Mouse (Mus musculus) Patski (cell line): ENCODE results near the gene Ccdc184. TPM values are rescaled to one million over a fixed set of nuclear protein-coding genes. Genes with fewer than 3 reads are reported as not detected.

Experiments
- ATAC-seq: fragments of 100-300 bp; one replicate; pipeline ENCODE4 v1.8.0; 2021
- CTCF ChIA-PET: fragments of 350-600 bp; sonication (Branson Sonifier 250); formaldehyde crosslinking; loops from one replicate; lab custom pipeline; 2022; ENCODE audit warnings: inconsistent platforms; lab: Charles Lee
- POLR2A ChIA-PET: fragments of 350-600 bp; sonication (Branson Sonifier 250); formaldehyde crosslinking; loops from one replicate; lab custom pipeline; 2022; ENCODE audit warnings: antibody characterized with exemption, inconsistent platforms; lab: Charles Lee
- DNase-seq: peaks from one replicate; pipeline ENCODE4 v3.0.0-alpha.2; 2011; ENCODE audit warnings: low read depth, low spot score
- H3K27me3 ChIP-seq: fragments of 371-371 bp; one replicate; pipeline ENCODE4 v1.5.1; 2021
- CTCF ChIP-seq: fragments of 100-300 bp; IDR thresholded peaks from one replicate; pipeline ENCODE4 v1.5.1; 2021
- in situ Hi-C: fragments of 300-500 bp; cut with MboI; formaldehyde crosslinking; loops from 3 replicates; pipeline ENCODE4 v1.11.1; 2018; ENCODE audit warnings: low pct_unique_long_range_greater_than_20kb, mixed read lengths
- polyA plus RNA-seq: library from polyadenylated mRNA; unstranded; gene quantifications from one replicate; pipeline ENCODE4 v1.2.3, GENCODE M21; 2021

Ccdc184 gene
- polyA plus RNA-seq, 1 experiment from 2014 or later = not detected

GRCm38 (mm10) chr15:98154146-98154545 lies 12.8 kb upstream of the Ccdc184 start:
- ChIA-PET POLR2A (no interaction called here), CTCF (no interaction called here)
- H3K27me3 ChIP-seq = no peaks in the 10 kb centered on the region
- ATAC-seq = no peak
- in situ Hi-C loops = loop anchor here (5.0 to 25.0 kb wide), 3 partner anchors 62 to 292 kb away; partner anchors contain the start of genes Pfkm and Senp1
- no peak for DNase-seq
- no peak for TF ChIP-seq CTCF

DNA sequence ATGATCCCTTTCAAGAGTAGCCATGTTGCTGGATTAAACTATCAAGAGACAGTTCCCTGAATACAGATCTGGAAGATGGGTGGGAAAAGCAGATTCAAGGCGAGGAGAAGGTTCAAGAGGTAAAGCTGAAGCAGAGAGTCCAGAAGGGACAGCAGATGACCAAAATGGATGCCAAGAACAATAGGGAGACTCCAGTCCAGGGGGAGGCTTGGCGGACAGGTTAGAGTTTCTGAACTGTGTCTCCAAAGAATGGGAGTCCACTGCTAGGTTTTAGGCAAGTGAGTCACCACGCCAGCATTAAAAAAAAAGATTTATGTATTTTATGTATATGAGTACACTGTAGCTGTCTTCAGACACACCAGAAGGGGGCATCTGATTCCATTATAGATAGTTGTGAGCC lies 12.3 kb upstream of the Ccdc184 start:
- ATAC-seq = no peak
- CTCF ChIA-PET = interaction anchor here (1.5 kb wide), 1 partner anchor 18 kb away, joined by 3 read pairs; no protein-coding TSS in a partner anchor
- no peak for TF ChIP-seq CTCF
- in situ Hi-C loops = loop anchor here (5.0 to 25.0 kb wide), 3 partner anchors 62 to 292 kb away; partner anchors contain the start of genes Pfkm and Senp1
- POLR2A ChIA-PET = no interaction called here
- no peak for DNase-seq
- H3K27me3 ChIP-seq = no peaks in the 10 kb centered on the region

DNA sequence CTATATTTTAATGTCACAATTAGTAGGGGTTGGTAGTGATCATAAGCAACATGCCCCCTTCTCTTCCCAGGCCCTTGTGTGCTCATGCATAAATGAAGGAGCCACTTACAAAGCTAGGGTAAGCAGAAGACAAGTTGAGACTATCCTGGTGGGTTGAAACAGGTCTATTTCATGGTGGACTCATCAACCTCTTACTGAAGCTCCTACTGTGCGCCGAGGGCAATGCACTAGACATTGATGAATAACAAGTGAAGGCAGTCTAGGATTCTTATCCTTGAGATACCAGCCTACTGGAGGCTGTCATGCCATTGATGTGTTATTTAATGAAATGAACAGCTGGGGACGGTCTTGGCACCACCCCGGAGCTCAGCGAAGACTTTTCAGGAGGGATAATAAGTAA lies 11.7 kb upstream of the Ccdc184 start:
- DNase-seq (no peak), ATAC-seq (no peak)
- POLR2A ChIA-PET = no interaction called here
- CTCF ChIA-PET = interaction anchor here (1.5 kb wide), 1 partner anchor 19 kb away, joined by 3 read pairs; no protein-coding TSS in a partner anchor
- no peak for TF ChIP-seq CTCF
- no peaks in the 10 kb centered on the region for H3K27me3 ChIP-seq
- in situ Hi-C loops = loop anchor here (25.0 kb wide), 1 partner anchor 293 kb away; no protein-coding TSS in a partner anchor

DNA sequence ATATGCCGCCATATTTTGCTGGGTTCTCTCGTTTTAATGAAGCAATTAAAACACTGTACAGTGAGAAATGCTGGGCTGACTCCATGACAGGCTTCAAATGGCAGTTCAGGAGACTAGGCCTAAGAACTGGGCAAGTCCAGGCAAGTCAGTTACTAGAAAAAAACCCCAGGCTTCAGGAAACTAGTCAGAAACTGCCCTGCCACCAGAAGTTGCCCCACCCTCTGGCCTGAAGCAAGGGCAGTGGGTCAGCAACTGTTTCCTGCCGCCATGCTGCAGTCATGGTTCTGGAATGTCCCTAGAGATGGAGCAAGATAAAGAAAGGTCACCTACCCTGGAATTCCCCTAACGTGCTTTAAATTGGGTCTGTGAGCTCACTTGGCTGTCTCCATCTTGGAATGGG lies 11.0 kb upstream of the Ccdc184 start:
- in situ Hi-C loops = loop anchor here (25.0 kb wide), 1 partner anchor 294 kb away; no protein-coding TSS in a partner anchor
- ATAC-seq (no peak), DNase-seq (no peak)
- CTCF ChIA-PET = interaction anchor here (0.7 to 1.5 kb wide), 2 partner anchors 18 to 20 kb away, joined by 3 read pairs; no protein-coding TSS in a partner anchor
- TF ChIP-seq CTCF = no peak
- POLR2A ChIA-PET = no interaction called here
- no peaks in the 10 kb centered on the region for H3K27me3 ChIP-seq

GRCm38 (mm10) chr15:98157253-98157652 lies 9.7 kb upstream of the Ccdc184 start:
- no peaks in the 10 kb centered on the region for H3K27me3 ChIP-seq
- DNase-seq (no peak), ATAC-seq (no peak)
- no peak for TF ChIP-seq CTCF
- CTCF ChIA-PET = no interaction called here
- POLR2A ChIA-PET = interaction anchor here (0.6 kb wide), 1 partner anchor 13 kb away, joined by 3 read pairs; no protein-coding TSS in a partner anchor
- in situ Hi-C loops = loop anchor here (25.0 kb wide), 1 partner anchor 295 kb away; no protein-coding TSS in a partner anchor

- DNase-seq = no peak
- TF ChIP-seq CTCF = no peak
- ATAC-seq = no peak
- in situ Hi-C loops = loop anchor here (25.0 kb wide), 1 partner anchor 299 kb away; no protein-coding TSS in a partner anchor
- no peaks in the 10 kb centered on the region for H3K27me3 ChIP-seq
- CTCF ChIA-PET = interaction anchor here (1.0 to 2.1 kb wide), 3 partner anchors 12 to 20 kb away, joined by 3 to 6 read pairs (median 4); no protein-coding TSS in a partner anchor
- POLR2A ChIA-PET = interaction anchor here (0.7 kb wide), 1 partner anchor 484 kb away, joined by 3 read pairs; no protein-coding TSS in a partner anchor
Observed at GRCm38 (mm10) chr15:98161026-98161805, 5.7 kb upstream of the Ccdc184 start.

- no peak for TF ChIP-seq CTCF
- CTCF ChIA-PET = interaction anchor here (1.6 to 2.1 kb wide), 2 partner anchors 11 to 18 kb away, joined by 4 to 6 read pairs; no protein-coding TSS in a partner anchor
- in situ Hi-C loops = loop anchor here (25.0 kb wide), 1 partner anchor 300 kb away; no protein-coding TSS in a partner anchor
- no peak for ATAC-seq
- DNase-seq = no peak
- POLR2A ChIA-PET = no interaction called here
- H3K27me3 ChIP-seq = no peaks in the 10 kb centered on the region
Observed at GRCm38 (mm10) chr15:98162561-98162960, 4.4 kb upstream of the Ccdc184 start.

DNA sequence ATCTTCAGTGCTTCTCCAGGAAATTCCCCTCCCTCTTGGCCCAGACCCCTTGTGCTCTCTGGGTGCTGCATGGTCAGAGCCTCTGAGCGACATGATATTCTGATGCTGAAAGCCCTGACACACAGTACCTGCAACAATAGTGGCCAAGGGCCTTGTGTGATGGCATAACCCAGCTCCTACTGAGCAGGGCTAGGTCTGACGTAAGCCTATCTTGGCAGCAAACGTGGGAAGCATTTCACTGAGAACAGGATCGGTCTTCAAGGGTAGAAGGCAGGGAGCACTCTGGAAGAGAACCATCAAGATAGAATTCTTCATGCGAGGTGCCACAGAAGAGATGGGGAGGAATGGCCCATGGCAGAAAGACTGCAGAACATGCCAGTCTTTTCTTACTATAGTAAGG lies 1.4 kb upstream of the Ccdc184 start, which contains the start of gene Asb8:
Asb8 (minus strand) TSS at position 101 of the 400 bp plus-strand sequence.
- TF ChIP-seq CTCF = no peak
- POLR2A ChIA-PET = no interaction called here
- DNase-seq (no peak), ATAC-seq (no peak)
- in situ Hi-C loops = loop anchor here (25.0 kb wide), 1 partner anchor 303 kb away; no protein-coding TSS in a partner anchor
- CTCF ChIA-PET = no interaction called here
- H3K27me3 ChIP-seq = no peaks in the 10 kb centered on the region

DNA sequence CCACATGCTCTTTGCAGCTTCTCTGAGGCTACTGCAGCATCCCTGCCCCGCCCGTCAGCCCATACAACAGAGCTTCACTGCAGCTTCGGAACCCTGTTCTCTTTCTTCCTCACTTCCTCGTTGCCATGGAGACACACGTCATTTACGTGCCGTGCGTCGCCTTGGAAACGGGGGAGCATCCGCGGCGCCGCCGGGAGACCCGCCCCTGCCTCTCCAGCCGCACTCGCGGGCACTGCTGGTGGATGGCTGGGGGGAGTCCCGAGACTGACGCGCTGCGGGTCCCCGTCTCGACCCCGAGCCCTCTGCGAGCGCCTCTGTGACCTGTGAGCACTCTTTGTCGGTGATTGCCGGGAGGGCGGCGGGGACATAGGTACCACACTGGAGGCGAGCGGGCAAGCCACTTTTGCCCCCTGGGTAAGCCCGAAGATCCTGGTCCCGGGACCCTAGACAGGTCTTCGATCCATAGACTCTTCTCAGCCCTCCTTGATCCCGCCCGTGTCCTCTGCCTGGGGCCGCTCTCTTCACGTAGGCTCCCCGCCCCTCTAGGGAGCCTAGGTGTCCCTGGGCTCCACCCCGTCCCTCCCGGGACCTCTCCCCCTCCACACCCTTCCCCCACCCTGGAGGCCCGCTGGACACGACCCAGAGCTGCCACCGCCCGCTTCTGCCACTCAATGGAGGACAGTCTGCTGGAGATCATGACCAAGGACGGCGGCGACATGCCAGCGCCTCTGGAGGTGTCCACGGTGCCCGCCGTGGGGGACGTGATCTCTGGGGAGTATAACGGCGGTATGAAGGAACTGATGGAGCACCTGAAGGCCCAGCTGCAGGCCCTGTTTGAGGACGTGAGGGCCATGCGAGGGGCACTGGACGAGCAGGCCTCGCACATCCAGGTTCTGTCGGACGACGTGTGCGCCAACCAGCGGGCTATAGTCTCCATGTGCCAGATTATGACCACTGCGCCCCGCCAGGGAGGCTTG lies 975 bp downstream of the Ccdc184 start:
- TF ChIP-seq CTCF = no peak
- ATAC-seq = no peak
- ChIA-PET POLR2A (interaction anchor here (0.5 to 0.7 kb wide), 2 partner anchors 39 to 296 kb away, joined by 3 read pairs; no protein-coding TSS in a partner anchor), CTCF (no interaction called here)
- no peak for DNase-seq
- H3K27me3 ChIP-seq = no peaks in the 10 kb centered on the region
- in situ Hi-C loops = loop anchor here (25.0 kb wide), 1 partner anchor 306 kb away; no protein-coding TSS in a partner anchor
